Mouse (Mus musculus): ENCODE measurements around the gene Lrrc26.

GRCm38 (mm10) chr2:25255284-25255779, 34.4 kb upstream of the Lrrc26 start, which contains the start of gene Tmem203:
- TF ChIP-seq CTCF (conservative IDR thresholded peaks at IDR 0.05; ENCODE audit: insufficient read depth, insufficient read length, low read depth, low read length) (no peak), POLR2A (IDR thresholded peaks at IDR 0.05; ENCODE audit: low read depth, low read length) (peak; percentile 76)

All from kidney, adult 2 months (tissue).